ENCODE assay signal across 15 mouse cellular contexts in the genomic region with DNA sequence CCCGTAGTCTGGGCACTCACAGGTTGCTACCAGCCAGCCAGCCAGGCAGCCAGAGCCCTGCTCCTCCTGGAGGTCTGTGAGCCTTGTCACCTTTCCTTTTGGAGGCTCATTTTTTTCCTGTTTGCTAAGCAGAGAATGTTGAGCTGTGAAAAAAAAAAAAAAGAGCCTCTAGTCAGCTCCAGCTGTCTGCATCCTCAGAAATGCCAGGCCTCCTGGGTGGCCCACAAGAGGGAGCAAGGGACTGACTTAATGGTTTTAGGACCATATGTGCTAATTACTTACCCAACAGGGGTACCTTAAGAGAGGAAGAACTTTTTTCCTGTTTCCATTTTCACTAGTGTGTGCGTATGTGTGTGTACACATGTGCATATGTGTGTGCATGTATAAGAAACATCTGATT.
DNase-seq lines count a peak whose midpoint lies in the region; ATAC-seq and TF ChIP-seq lines count a peak whose summit lies in the region.
"Had no signal": no experiment of that assay in that cellular context is flagged by ENCODE, and none has a peak within 500 bp of the region (broad histone marks: within the 10 kb centered on the region; RNA-seq: fewer than 3 reads in every experiment).

No protein-coding gene starts in this region.

- no peak overlapping the region for H3K4me3 ChIP-seq in hindbrain, embryonic 16.5 days (ENCODE audit: low read length)
- H3K4me3 ChIP-seq in hindbrain, embryonic 11.5 days (ENCODE audit: low read depth, low read length): no peak overlapping the region
- no peak overlapping the region for H3K4me3 ChIP-seq in left cerebral cortex, adult 2 months
- H3K4me3 ChIP-seq: heart, embryonic 15.5 days; hindbrain, embryonic 15.5 days; limb, embryonic 13.5 days; myocyte had no signal

- 75% methylated on average over 2 of the region's 2 CpGs for WGBS in hindbrain, embryonic 16.5 days
- WGBS in hindbrain, embryonic 11.5 days: 87% methylated on average over 2 of the region's 2 CpGs

- 0 out of 2 replicates have a peak, but pooled peaks cover 1% of the 10 kb centered on the region for H3K4me1 ChIP-seq in hindbrain, embryonic 16.5 days (ENCODE audit: control insufficient read depth, insufficient read depth, low read depth, low read length)
- H3K4me1 ChIP-seq in hindbrain, embryonic 11.5 days (replicated peaks; ENCODE audit: control insufficient read depth, insufficient read depth, low read length): no peaks in the 10 kb centered on the region

- no peaks in the 10 kb centered on the region for H3K9me3 ChIP-seq in hindbrain, embryonic 16.5 days (ENCODE audit: control insufficient read depth, low read length)
- no peaks in the 10 kb centered on the region for H3K9me3 ChIP-seq in hindbrain, embryonic 11.5 days (ENCODE audit: control insufficient read depth, low read length)
- H3K9me3 ChIP-seq: heart, embryonic 15.5 days; hindbrain, embryonic 15.5 days; limb, embryonic 13.5 days had no signal

- H3K36me3 ChIP-seq in hindbrain, embryonic 16.5 days (ENCODE audit: control insufficient read depth, insufficient read depth, low read length): no peaks in the 10 kb centered on the region
- no peaks in the 10 kb centered on the region for H3K36me3 ChIP-seq in hindbrain, embryonic 11.5 days (ENCODE audit: control insufficient read depth, insufficient read depth, low read length)
- H3K36me3 ChIP-seq: heart, embryonic 15.5 days; hindbrain, embryonic 15.5 days; limb, embryonic 13.5 days had no signal

- H3K27ac ChIP-seq in hindbrain, embryonic 16.5 days (ENCODE audit: low read depth, low read length): no peak overlapping the region
- H3K27ac ChIP-seq in hindbrain, embryonic 11.5 days (ENCODE audit: low read depth, low read length): no peak overlapping the region
- no peak overlapping the region for H3K27ac ChIP-seq in left cerebral cortex, adult 2 months
- H3K27ac ChIP-seq: heart, embryonic 15.5 days; hindbrain, embryonic 15.5 days; limb, embryonic 13.5 days had no signal

- DNase-seq in hindbrain, embryonic 11.5 days (ENCODE audit: low spot score): no peak
- no peak for DNase-seq in left cerebral cortex, adult 2 months (ENCODE audit: extremely low spot score in 1 of 2, low spot score in 2 of 2)
- no peak for DNase-seq in left cerebral cortex, adult 9 months (ENCODE audit: low spot score in 2 of 2)
- peak; percentile 41 for DNase-seq in Muller cell, postnatal 12 days (ENCODE audit: inconsistent ontology term)
- peak; percentile 49 for DNase-seq in brain, adult 2 months (ENCODE audit: low read depth, low spot score)
- DNase-seq: adrenal gland, postnatal 14 days; cerebellum, postnatal 14 days; right cerebral cortex, adult 18-20 months had no signal

- TF ChIP-seq CTCF in left cerebral cortex, adult 2 months (IDR thresholded peaks at IDR 0.05): peak; percentile 42

- H3K4me2 ChIP-seq in hindbrain, embryonic 16.5 days (ENCODE audit: low read length): no peak overlapping the region
- H3K4me2 ChIP-seq in hindbrain, embryonic 11.5 days (replicated peaks; ENCODE audit: low read depth, low read length): no peak overlapping the region
- H3K4me2 ChIP-seq: heart, embryonic 15.5 days; hindbrain, embryonic 15.5 days; limb, embryonic 13.5 days had no signal

- H3K27me3 ChIP-seq in hindbrain, embryonic 16.5 days (replicated peaks; ENCODE audit: control insufficient read depth, insufficient read depth, low read length): no peaks in the 10 kb centered on the region
- no peaks in the 10 kb centered on the region for H3K27me3 ChIP-seq in hindbrain, embryonic 11.5 days (ENCODE audit: control insufficient read depth, insufficient read depth, low read length)
- H3K27me3 ChIP-seq: heart, embryonic 15.5 days; hindbrain, embryonic 15.5 days; limb, embryonic 13.5 days had no signal

- no peak overlapping the region for H3K9ac ChIP-seq in hindbrain, embryonic 16.5 days (ENCODE audit: low read depth, low read length)
- H3K9ac ChIP-seq in hindbrain, embryonic 11.5 days (ENCODE audit: low read depth, low read length): no peak overlapping the region
- H3K9ac ChIP-seq: heart, embryonic 15.5 days; hindbrain, embryonic 15.5 days; limb, embryonic 13.5 days had no signal

- intact Hi-C loops in left cerebral cortex, adult 2 months (cut with DNase I): no loop called here

- ATAC-seq in hindbrain, embryonic 16.5 days: peak; percentile 65; the same call in 1 of the 2 replicates
- no peak for ATAC-seq in hindbrain, embryonic 11.5 days (ENCODE audit: low FRiP score)
- no peak for ATAC-seq in megakaryocyte progenitor cell, adult 5-6 weeks (replicated peaks; ENCODE audit: poor library complexity)
- ATAC-seq: CD4-positive, CD25-positive, alpha-beta regulatory T cell, adult 4 months had no signal

Comparison
In these comparisons a context has a peak if more than half of its experiments do, and no peak if none do; other contexts are left out.
1. DNase-seq: peak in Muller cell, postnatal 12 days (single experiment) and brain, adult 2 months (single experiment); none in hindbrain, embryonic 11.5 days (single experiment), left cerebral cortex, adult 2 months (0 of 2) and left cerebral cortex, adult 9 months (0 of 2).